Mouse (Mus musculus) midbrain, embryonic 10.5 days (tissue): Measurements from ENCODE around the gene Mep1a. TPM values are rescaled to one million over a fixed set of nuclear protein-coding genes. Genes with fewer than 3 reads are reported as not detected.
A peak's percentile ranks its signal among the peaks of the same experiment; 100 is the strongest.

ENCODE experiments used
- DNase-seq: peaks from one replicate; pipeline ENCODE4 v3.0.0-alpha.2; 2017; ENCODE audit warnings: low spot score
- H3K27ac ChIP-seq: fragments of 300-500 bp; sonication (generic); replicated peaks from 2 replicates; pipeline ENCODE4 v1.5.1; 2016; ENCODE audit warnings: mild to moderate bottlenecking
- H3K27me3 ChIP-seq: fragments of 300-500 bp; sonication (generic); 2 replicates; pipeline ENCODE4 v1.6.1; 2016; ENCODE audit warnings: low read depth, mild to moderate bottlenecking; ENCODE audit not compliant: poor library complexity, severe bottlenecking
- H3K36me3 ChIP-seq: fragments of 300-500 bp; sonication (generic); 2 replicates; pipeline ENCODE4 v1.6.1; 2016; ENCODE audit warnings: mild to moderate bottlenecking, moderate library complexity
- H3K4me1 ChIP-seq: fragments of 300-500 bp; sonication (generic); 2 replicates; pipeline ENCODE4 v1.6.1; 2016
- H3K4me3 ChIP-seq: fragments of 300-500 bp; sonication (generic); 2 replicates; pipeline ENCODE4 v1.5.1; 2016; ENCODE audit warnings: mild to moderate bottlenecking, moderate library complexity
- H3K9me3 ChIP-seq: fragments of 300-500 bp; sonication (generic); replicated peaks from 2 replicates; pipeline ENCODE4 v1.6.1; 2016; ENCODE audit warnings: mild to moderate bottlenecking
- WGBS: fragments of 180-500 bp; shearing (Covaris S2); methylation state at CpG from one replicate; pipeline ENCODE4 v1.1.7; 2016; 5-methylcytosine and 5-hydroxymethylcytosine counted together
- polyA plus RNA-seq: library from polyadenylated mRNA; unstranded; fragments of >200 nt; fragmentation: Nextera tagmentation; extraction: Ambion mirVana; gene quantifications from 2 replicates; pipeline ENCODE4 v1.2.1, GENCODE M21; 2016

The Mep1a gene
- polyA plus RNA-seq, 1 experiment from 2014 or later: not detected

DNA sequence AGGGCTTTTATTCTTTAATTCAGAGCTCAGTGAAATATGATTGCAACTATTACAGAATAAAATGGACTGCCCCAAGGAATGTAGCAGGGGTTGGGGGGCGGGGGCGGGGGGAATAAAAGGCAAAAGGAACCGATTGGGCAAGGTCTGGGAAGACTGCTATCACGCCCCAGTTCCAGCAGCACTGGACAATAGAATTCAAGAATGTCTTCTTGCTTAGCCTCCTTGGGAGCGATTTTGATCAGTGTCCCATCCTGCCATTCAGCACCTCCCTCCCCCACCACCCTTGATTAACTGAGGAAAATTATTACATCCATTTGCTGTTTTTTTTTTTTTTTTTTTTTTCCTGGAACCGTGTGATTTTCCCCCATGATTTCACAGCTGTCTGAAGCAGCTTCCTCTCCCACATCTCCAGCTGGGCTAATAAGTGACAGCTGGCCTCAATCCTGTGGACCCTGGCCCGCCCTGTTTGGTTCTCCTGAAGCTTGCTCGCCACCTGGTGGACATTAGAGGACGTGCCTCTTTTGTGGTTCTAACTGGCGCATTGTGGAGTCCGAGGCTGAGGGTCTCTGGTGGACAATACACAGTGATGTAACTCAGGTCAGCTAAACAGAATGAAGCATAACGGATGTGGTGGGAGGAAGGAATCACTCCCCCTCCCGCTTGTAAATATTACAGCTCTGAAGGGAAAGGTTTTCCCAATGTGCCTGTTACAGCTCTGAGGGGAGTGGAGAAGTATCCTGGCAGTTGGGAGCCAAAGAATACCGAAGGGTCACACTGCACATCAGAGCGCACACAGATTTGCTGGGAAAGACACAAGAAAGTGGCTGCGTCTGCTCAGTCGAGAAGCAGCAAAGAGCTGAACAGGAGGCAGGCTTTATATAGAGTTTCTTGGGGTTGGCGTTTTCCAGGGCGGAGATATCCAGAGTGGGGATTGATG lies 42.1 kb downstream of the Mep1a start:
- Histone ChIP-seq H3K36me3 (no peaks in the 10 kb centered on the region), H3K27ac (peak overlapping the region; percentile 67), H3K4me3 (no peak overlapping the region), H3K4me1 (peaks cover 10% of the 10 kb centered on the region; the same call in 1 of the 2 replicates), H3K9me3 (no peaks in the 10 kb centered on the region), H3K27me3 (no peaks in the 10 kb centered on the region)
- peak; percentile 89 for DNase-seq
- 36% methylated on average over 19 of the region's 19 CpGs for WGBS

- no peak for DNase-seq
- H3K36me3 ChIP-seq: no peaks in the 10 kb centered on the region
- H3K27ac ChIP-seq: peak overlapping the region; percentile 49; the same call in 1 of the 2 replicates
- no peaks in the 10 kb centered on the region for H3K9me3 ChIP-seq
- peaks cover 10% of the 10 kb centered on the region; the same call in 1 of the 2 replicates for H3K4me1 ChIP-seq
- no peak overlapping the region for H3K4me3 ChIP-seq
- 83% methylated on average over 12 of the region's 12 CpGs for WGBS
- no peaks in the 10 kb centered on the region for H3K27me3 ChIP-seq
Observed at GRCm38 (mm10) chr17:43459737-43460230, 42.8 kb downstream of the Mep1a start.

GRCm38 (mm10) chr17:43458598-43458997 lies 44.0 kb downstream of the Mep1a start:
- DNase-seq: peak; percentile 72
- Histone ChIP-seq H3K27ac (no peak overlapping the region), H3K36me3 (no peaks in the 10 kb centered on the region), H3K9me3 (no peaks in the 10 kb centered on the region), H3K4me3 (no peak overlapping the region), H3K4me1 (peaks cover 10% of the 10 kb centered on the region; the same call in 1 of the 2 replicates), H3K27me3 (no peaks in the 10 kb centered on the region)
- 20% methylated on average over 9 of the region's 9 CpGs for WGBS

- Histone ChIP-seq H3K4me3 (no peak overlapping the region), H3K27ac (no peak overlapping the region), H3K36me3 (no peaks in the 10 kb centered on the region), H3K27me3 (no peaks in the 10 kb centered on the region), H3K9me3 (no peaks in the 10 kb centered on the region), H3K4me1 (no peaks in the 10 kb centered on the region)
- no peak for DNase-seq
- 97% methylated on average over 1 of the region's 1 CpGs for WGBS
Observed at GRCm38 (mm10) chr17:43451216-43451615, 51.4 kb downstream of the Mep1a start.

DNA sequence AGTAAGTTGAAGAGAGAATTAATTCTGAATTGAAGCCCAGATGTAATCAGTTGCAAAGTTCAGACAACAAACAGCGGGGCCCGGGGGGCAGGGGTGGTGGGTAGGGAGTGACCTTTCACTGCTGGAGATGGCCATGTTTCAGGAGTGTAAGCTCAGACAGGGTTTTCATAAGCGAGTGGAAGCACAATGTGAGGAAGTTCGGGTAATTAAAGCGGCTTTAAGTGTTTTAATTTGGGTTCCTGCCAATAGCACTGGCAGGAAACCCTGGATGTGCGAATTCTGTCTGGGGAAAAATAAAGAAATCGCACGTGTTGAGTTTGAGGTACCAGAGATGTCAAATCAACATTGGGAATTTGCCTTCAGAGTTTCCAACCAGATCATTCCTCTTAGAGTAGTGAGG lies 68.1 kb downstream of the Mep1a start:
- Histone ChIP-seq H3K27ac (no peak overlapping the region), H3K9me3 (no peaks in the 10 kb centered on the region), H3K27me3 (no peaks in the 10 kb centered on the region), H3K4me1 (no peaks in the 10 kb centered on the region), H3K36me3 (no peaks in the 10 kb centered on the region), H3K4me3 (no peak overlapping the region)
- WGBS: 88% methylated on average over 8 of the region's 8 CpGs
- no peak for DNase-seq

DNA sequence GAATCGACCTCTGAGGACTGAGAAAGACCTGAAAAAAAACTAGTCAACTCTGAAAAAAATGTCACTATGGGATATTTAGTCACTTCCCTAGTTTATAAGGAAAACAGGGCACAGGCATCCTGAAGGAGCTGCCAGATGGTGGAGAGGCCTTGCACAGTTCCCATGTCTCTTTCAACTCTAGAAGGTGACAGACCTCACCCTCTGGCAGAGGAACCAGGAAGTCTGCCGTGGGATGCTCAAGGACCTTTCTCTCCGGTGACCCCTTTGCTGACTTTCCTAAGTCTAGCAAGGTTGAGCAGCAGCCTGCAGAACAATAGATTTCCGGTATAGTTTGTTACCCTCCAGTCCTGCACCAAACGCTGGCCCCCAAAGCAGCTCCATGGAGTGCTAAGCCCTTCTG lies 70.9 kb downstream of the Mep1a start:
- Histone ChIP-seq H3K4me1 (no peaks in the 10 kb centered on the region), H3K27ac (no peak overlapping the region), H3K36me3 (no peaks in the 10 kb centered on the region), H3K9me3 (no peaks in the 10 kb centered on the region), H3K27me3 (no peaks in the 10 kb centered on the region), H3K4me3 (no peak overlapping the region)
- 76% methylated on average over 5 of the region's 5 CpGs for WGBS
- no peak for DNase-seq

Other genes with a start within 250 kb of the Mep1a start
- not detected in 2 replicates for gene Adgrf1, start 232.5 kb downstream of the Mep1a start, polyA plus RNA-seq
- 6.6 and 9.3 TPM in 2 replicates for gene Adgrf5, start 142.4 kb downstream of the Mep1a start, polyA plus RNA-seq
- gene Ankrd66, start 40.8 kb upstream of the Mep1a start, polyA plus RNA-seq: 0.23 and 0.26 TPM in 2 replicates
- gene Pla2g7, start 65.3 kb upstream of the Mep1a start, polyA plus RNA-seq: 3.8 and 4.2 TPM in 2 replicates
- gene Tdrd6, start 127.5 kb upstream of the Mep1a start, polyA plus RNA-seq: 0.02 TPM in 2 replicates
- 35.5 and 48.3 TPM in 2 replicates for gene Slc25a27, start 164.4 kb upstream of the Mep1a start, polyA plus RNA-seq
- gene Cyp39a1, start 164.6 kb upstream of the Mep1a start, polyA plus RNA-seq: 36.0 and 36.8 TPM in 2 replicates